Mouse (Mus musculus) midbrain, embryonic 15.5 days (tissue): ENCODE data around the gene Gm11034. TPM values are rescaled to one million over a fixed set of nuclear protein-coding genes. Genes with fewer than 3 reads are reported as not detected.

Experiments
- polyA plus RNA-seq: library from polyadenylated mRNA; unstranded; fragments of >200 nt; fragmentation: Nextera tagmentation; extraction: Ambion mirVana; gene quantifications from 2 replicates; pipeline ENCODE4 v1.2.1, GENCODE M21; 2015

Gene Gm11034
- polyA plus RNA-seq, 1 experiment from 2014 or later = not detected

Other genes starting within 250 kb of the Gm11034 start
- gene Cyp4f18, start 204.0 kb downstream of the Gm11034 start, polyA plus RNA-seq = 0.96 and 0.98 TPM in 2 replicates
- gene Olfr372, start 172.4 kb downstream of the Gm11034 start, polyA plus RNA-seq = not detected in 2 replicates
- not detected in 2 replicates for gene Olfr373, start 130.5 kb downstream of the Gm11034 start, polyA plus RNA-seq
- 0.06 TPM in 1 of 2 replicates, not detected in the other for gene Olfr374, start 106.6 kb downstream of the Gm11034 start, polyA plus RNA-seq
- gene Tpm4, start 78.7 kb downstream of the Gm11034 start, polyA plus RNA-seq = 172 and 176 TPM in 2 replicates
- gene Rab8a, start 52.4 kb downstream of the Gm11034 start, polyA plus RNA-seq = 88.8 and 91.6 TPM in 2 replicates
- gene Hsh2d, start 24.0 kb downstream of the Gm11034 start, polyA plus RNA-seq = not detected in 2 replicates
- gene Cib3, start 799 bp downstream of the Gm11034 start, polyA plus RNA-seq = not detected in 2 replicates
- gene Fam32a, start 6.1 kb upstream of the Gm11034 start, polyA plus RNA-seq = 112 and 115 TPM in 2 replicates
- gene Ap1m1, start 26.4 kb upstream of the Gm11034 start, polyA plus RNA-seq = 296 and 302 TPM in 2 replicates
- 9.0 and 11.9 TPM in 2 replicates for gene Gm10282, start 91.6 kb upstream of the Gm11034 start, polyA plus RNA-seq
- gene Klf2, start 105.4 kb upstream of the Gm11034 start, polyA plus RNA-seq = 4.7 and 5.4 TPM in 2 replicates
- 63.6 and 63.7 TPM in 2 replicates for gene Eps15l1, start 207.8 kb upstream of the Gm11034 start, polyA plus RNA-seq
- 1.0 and 1.3 TPM in 2 replicates for gene Calr3, start 230.2 kb upstream of the Gm11034 start, polyA plus RNA-seq
- gene 1700030K09Rik, start 230.2 kb upstream of the Gm11034 start, polyA plus RNA-seq = 18.6 and 20.4 TPM in 2 replicates